Mouse (Mus musculus) intestine, postnatal 0 days (tissue): ENCODE data around the gene Aatk. TPM values are rescaled to one million over a fixed set of nuclear protein-coding genes. Genes with fewer than 3 reads are reported as not detected.

ENCODE experiments used
- ATAC-seq: fragments of 200-750 bp; cut with Nextera tagmentation; 2 replicates; pipeline ENCODE4 v1.8.0; 2017; ENCODE audit warnings: mild to moderate bottlenecking, moderate TSS enrichment, moderate library complexity
- H3K27ac ChIP-seq: fragments of 300-500 bp; sonication (generic); 2 replicates; pipeline ENCODE4 v1.5.1; 2014; ENCODE audit warnings: mild to moderate bottlenecking, low read depth, low read length, moderate library complexity
- H3K27me3 ChIP-seq: fragments of 300-500 bp; sonication (generic); replicated peaks from 2 replicates; pipeline ENCODE4 v1.6.1; 2014; ENCODE audit warnings: low read length, mixed read lengths; ENCODE audit not compliant: control insufficient read depth, insufficient read depth
- H3K36me3 ChIP-seq: fragments of 300-500 bp; sonication (generic); 2 replicates; pipeline ENCODE4 v1.6.1; 2014; ENCODE audit warnings: mild to moderate bottlenecking, moderate library complexity; ENCODE audit not compliant: control insufficient read depth, insufficient read depth
- H3K4me1 ChIP-seq: fragments of 300-500 bp; sonication (generic); replicated peaks from 2 replicates; pipeline ENCODE4 v1.6.1; 2014; ENCODE audit warnings: antibody characterized with exemption, low read length, mixed read lengths; ENCODE audit not compliant: control insufficient read depth, insufficient read depth
- H3K4me2 ChIP-seq: fragments of 300-500 bp; sonication (generic); replicated peaks from 2 replicates; pipeline ENCODE4 v1.6.1; 2014; ENCODE audit warnings: low read depth, mild to moderate bottlenecking, moderate library complexity
- H3K4me3 ChIP-seq: fragments of 300-500 bp; sonication (generic); 2 replicates; pipeline ENCODE4 v1.5.1; 2014; ENCODE audit warnings: low read depth, low read length
- H3K9ac ChIP-seq: fragments of 300-500 bp; sonication (generic); 2 replicates; pipeline ENCODE4 v1.6.1; 2014; ENCODE audit warnings: mild to moderate bottlenecking, low read depth, low read length
- H3K9me3 ChIP-seq: fragments of 300-500 bp; sonication (generic); 2 replicates; pipeline ENCODE4 v1.6.1; 2016; ENCODE audit warnings: mixed run types; ENCODE audit not compliant: control insufficient read depth
- CTCF ChIP-seq: sonication (generic); IDR thresholded peaks from 2 replicates; pipeline ENCODE4 v1.5.1; 2016; ENCODE audit warnings: low read depth, mild to moderate bottlenecking, control low read depth, antibody characterized with exemption, moderate library complexity
- WGBS: fragments of 180-500 bp; shearing (Covaris S2); extraction: QIAGEN DNeasy Blood & Tissue Kit; methylation state at CpG from one replicate; pipeline ENCODE4 v1.1.7; 2014; 5-methylcytosine and 5-hydroxymethylcytosine counted together
- polyA plus RNA-seq: library from polyadenylated mRNA; unstranded; fragments of >200 nt; fragmentation: Nextera tagmentation; extraction: Ambion mirVana; gene quantifications from 2 replicates; pipeline ENCODE4 v1.2.1, GENCODE M21; 2015

Aatk gene
- polyA plus RNA-seq, 1 experiment from 2014 or later: 1.7 TPM

- Histone ChIP-seq H3K9ac (no peak overlapping the region), H3K27ac (peak overlapping the region; percentile 15; the same call in 1 of the 2 replicates), H3K4me2 (no peak overlapping the region), H3K4me1 (no peaks in the 10 kb centered on the region), H3K36me3 (no peaks in the 10 kb centered on the region), H3K9me3 (no peaks in the 10 kb centered on the region), H3K4me3 (no peak overlapping the region), H3K27me3 (peaks cover 6% of the 10 kb centered on the region; the same call in 1 of the 2 replicates)
- peak; percentile 47; the same call in 1 of the 2 replicates for ATAC-seq
- TF ChIP-seq CTCF: no peak
- WGBS: 62% methylated on average over 13 of the region's 13 CpGs
These were observed 5.5 kb downstream of the Aatk start for GRCm38 (mm10) chr11:120041191-120042123.

- no peaks in the 10 kb centered on the region for H3K36me3 ChIP-seq
- ATAC-seq: no peak
- no peak overlapping the region for H3K9ac ChIP-seq
- no peak overlapping the region for H3K27ac ChIP-seq
- H3K27me3 ChIP-seq: no peaks in the 10 kb centered on the region
- H3K4me1 ChIP-seq: no peaks in the 10 kb centered on the region
- H3K4me2 ChIP-seq: no peak overlapping the region
- WGBS: 60% methylated on average over 8 of the region's 8 CpGs
- peak; percentile 24; the same call in 1 of the 2 replicates for TF ChIP-seq CTCF
- no peak overlapping the region for H3K4me3 ChIP-seq
- H3K9me3 ChIP-seq: no peaks in the 10 kb centered on the region
These were observed 6.5 kb downstream of the Aatk start for GRCm38 (mm10) chr11:120040440-120040839.

- no peak overlapping the region for H3K4me2 ChIP-seq
- H3K4me3 ChIP-seq: no peak overlapping the region
- H3K27me3 ChIP-seq: no peaks in the 10 kb centered on the region
- WGBS: 51% methylated on average over 4 of the region's 4 CpGs
- no peak for ATAC-seq
- no peaks in the 10 kb centered on the region for H3K4me1 ChIP-seq
- no peaks in the 10 kb centered on the region for H3K9me3 ChIP-seq
- TF ChIP-seq CTCF: no peak
- no peak overlapping the region for H3K27ac ChIP-seq
- no peaks in the 10 kb centered on the region for H3K36me3 ChIP-seq
- H3K9ac ChIP-seq: no peak overlapping the region
These were observed 7.4 kb downstream of the Aatk start for GRCm38 (mm10) chr11:120039581-120039980.

GRCm38 (mm10) chr11:120034762-120035161 lies 12.2 kb downstream of the Aatk start:
- Histone ChIP-seq H3K9me3 (no peaks in the 10 kb centered on the region), H3K27me3 (no peaks in the 10 kb centered on the region), H3K4me1 (0 out of 2 replicates have a peak, but pooled peaks cover 3% of the 10 kb centered on the region), H3K36me3 (no peaks in the 10 kb centered on the region), H3K4me2 (no peak overlapping the region), H3K4me3 (no peak overlapping the region), H3K9ac (no peak overlapping the region), H3K27ac (no peak overlapping the region)
- no peak for TF ChIP-seq CTCF
- WGBS: 66% methylated on average over 5 of the region's 5 CpGs
- no peak for ATAC-seq

- no peak for TF ChIP-seq CTCF
- no peak for ATAC-seq
- H3K27ac ChIP-seq: no peak overlapping the region
- no peak overlapping the region for H3K4me3 ChIP-seq
- 0 out of 2 replicates have a peak, but pooled peaks cover 3% of the 10 kb centered on the region for H3K4me1 ChIP-seq
- no peaks in the 10 kb centered on the region for H3K9me3 ChIP-seq
- H3K27me3 ChIP-seq: no peaks in the 10 kb centered on the region
- H3K9ac ChIP-seq: no peak overlapping the region
- H3K36me3 ChIP-seq: no peaks in the 10 kb centered on the region
- H3K4me2 ChIP-seq: no peak overlapping the region
- WGBS: 34% methylated on average over 3 of the region's 3 CpGs
These were observed 12.7 kb downstream of the Aatk start for GRCm38 (mm10) chr11:120034306-120034705.

GRCm38 (mm10) chr11:120033473-120033872 lies 13.5 kb downstream of the Aatk start:
- H3K27ac ChIP-seq: no peak overlapping the region
- 0 out of 2 replicates have a peak, but pooled peaks cover 3% of the 10 kb centered on the region for H3K4me1 ChIP-seq
- H3K9me3 ChIP-seq: no peaks in the 10 kb centered on the region
- no peak overlapping the region for H3K4me2 ChIP-seq
- WGBS: 78% methylated on average over 3 of the region's 3 CpGs
- ATAC-seq: no peak
- H3K36me3 ChIP-seq: no peaks in the 10 kb centered on the region
- no peak overlapping the region for H3K4me3 ChIP-seq
- TF ChIP-seq CTCF: no peak
- no peak overlapping the region for H3K9ac ChIP-seq
- H3K27me3 ChIP-seq: no peaks in the 10 kb centered on the region
